Mouse (Mus musculus) neural tube, embryonic 14.5 days (tissue): ENCODE data around the gene Ift43. TPM values are rescaled to one million over a fixed set of nuclear protein-coding genes. Genes with fewer than 3 reads are reported as not detected.

Source experiments
- ATAC-seq: fragments of 200-750 bp; cut with Nextera tagmentation; 2 replicates; pipeline ENCODE4 v1.8.0; 2017; ENCODE audit warnings: low read depth, mild to moderate bottlenecking, moderate TSS enrichment, moderate library complexity
- H3K27ac ChIP-seq: fragments of 300-500 bp; sonication (generic); 2 replicates; pipeline ENCODE4 v1.5.1; 2014; ENCODE audit warnings: low read depth, mild to moderate bottlenecking, control low read depth, low read length, moderate library complexity, mixed read lengths
- H3K27me3 ChIP-seq: fragments of 300-500 bp; sonication (generic); 2 replicates; pipeline ENCODE4 v1.6.1; 2014; ENCODE audit warnings: low read length; ENCODE audit not compliant: control insufficient read depth, insufficient read depth
- H3K36me3 ChIP-seq: fragments of 300-500 bp; sonication (generic); 2 replicates; pipeline ENCODE4 v1.6.1; 2014; ENCODE audit warnings: low read length, mixed read lengths; ENCODE audit not compliant: control insufficient read depth, insufficient read depth
- H3K4me1 ChIP-seq: fragments of 300-500 bp; sonication (generic); 2 replicates; pipeline ENCODE4 v1.6.1; 2014; ENCODE audit warnings: low read length; ENCODE audit not compliant: control insufficient read depth, insufficient read depth
- H3K4me2 ChIP-seq: fragments of 300-500 bp; sonication (generic); 2 replicates; pipeline ENCODE4 v1.6.1; 2014; ENCODE audit warnings: mild to moderate bottlenecking, low read depth, low read length, control low read depth
- H3K4me3 ChIP-seq: fragments of 300-500 bp; sonication (generic); 2 replicates; pipeline ENCODE4 v1.5.1; 2014; ENCODE audit warnings: low read depth, low read length, control low read depth, mixed read lengths
- H3K9ac ChIP-seq: fragments of 300-500 bp; sonication (generic); replicated peaks from 2 replicates; pipeline ENCODE4 v1.6.1; 2014; ENCODE audit warnings: low read depth, mild to moderate bottlenecking, control low read depth, low read length, mixed read lengths
- H3K9me3 ChIP-seq: fragments of 300-500 bp; sonication (generic); 2 replicates; pipeline ENCODE4 v1.6.1; 2016; ENCODE audit warnings: low read length; ENCODE audit not compliant: control insufficient read depth
- WGBS: fragments of 180-500 bp; shearing (Covaris S2); extraction: QIAGEN DNeasy Blood & Tissue Kit; methylation state at CpG from one replicate; pipeline ENCODE4 v1.1.7; 2014; 5-methylcytosine and 5-hydroxymethylcytosine counted together
- polyA plus RNA-seq: library from polyadenylated mRNA; unstranded; fragments of >200 nt; fragmentation: Nextera tagmentation; extraction: Ambion mirVana; gene quantifications from 2 replicates; pipeline ENCODE4 v1.2.1, GENCODE M21; 2014

Gene Ift43
- polyA plus RNA-seq, 1 experiment from 2014 or later: 38.1 TPM

- H3K9ac ChIP-seq: no peak overlapping the region
Observed at GRCm38 (mm10) chr12:86104297-86104696, 22.0 kb downstream of the Ift43 start.

GRCm38 (mm10) chr12:86105546-86105945, 23.2 kb downstream of the Ift43 start:
- Histone ChIP-seq H3K36me3 (no peaks in the 10 kb centered on the region), H3K9ac (no peak overlapping the region), H3K4me3 (no peak overlapping the region), H3K4me1 (peaks cover 13% of the 10 kb centered on the region; the same call in 1 of the 2 replicates), H3K4me2 (no peak overlapping the region), H3K9me3 (no peaks in the 10 kb centered on the region), H3K27ac (no peak overlapping the region), H3K27me3 (no peaks in the 10 kb centered on the region)
- WGBS: 83% methylated on average over 7 of the region's 10 CpGs
- no peak for ATAC-seq

More at GRCm38 (mm10) chr12:86104297-86104696, 22.0 kb downstream of the Ift43 start:
- no peak for ATAC-seq
- 85% methylated on average over 11 of the region's 11 CpGs for WGBS
- no peaks in the 10 kb centered on the region for H3K9me3 ChIP-seq
- peaks cover 13% of the 10 kb centered on the region; the same call in 1 of the 2 replicates for H3K4me1 ChIP-seq
- no peak overlapping the region for H3K4me2 ChIP-seq
- H3K4me3 ChIP-seq: no peak overlapping the region
- H3K27me3 ChIP-seq: no peaks in the 10 kb centered on the region
- H3K36me3 ChIP-seq: no peaks in the 10 kb centered on the region
- H3K27ac ChIP-seq: no peak overlapping the region

GRCm38 (mm10) chr12:86106086-86106485, 23.7 kb downstream of the Ift43 start:
- Histone ChIP-seq H3K36me3 (no peaks in the 10 kb centered on the region), H3K9me3 (no peaks in the 10 kb centered on the region), H3K9ac (no peak overlapping the region), H3K27me3 (no peaks in the 10 kb centered on the region), H3K4me2 (no peak overlapping the region), H3K4me3 (no peak overlapping the region), H3K27ac (no peak overlapping the region), H3K4me1 (peaks cover 13% of the 10 kb centered on the region; the same call in 1 of the 2 replicates)
- WGBS: 94% methylated on average over 9 of the region's 9 CpGs
- ATAC-seq: no peak

DNA sequence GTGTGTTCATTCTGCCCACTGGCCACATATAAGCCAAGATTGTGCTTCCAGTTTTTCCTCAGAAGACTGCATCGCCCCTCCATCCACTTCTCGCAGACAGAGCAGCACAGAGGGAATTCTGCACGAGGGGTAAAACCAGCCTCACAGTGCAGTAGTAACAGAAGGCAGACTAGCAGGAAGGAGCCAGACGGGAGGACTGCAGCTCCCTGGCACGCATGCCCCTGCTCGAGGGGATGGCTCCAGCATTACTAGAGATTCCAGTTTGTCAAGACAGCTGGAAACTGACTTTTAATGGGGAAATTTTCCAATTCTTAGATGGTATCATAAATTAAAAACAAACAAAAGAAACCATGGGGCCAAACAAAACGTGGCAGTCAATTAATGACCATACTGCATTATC, 25.3 kb downstream of the Ift43 start:
- Histone ChIP-seq H3K9ac (no peak overlapping the region), H3K9me3 (no peaks in the 10 kb centered on the region), H3K27ac (no peak overlapping the region), H3K27me3 (no peaks in the 10 kb centered on the region), H3K36me3 (no peaks in the 10 kb centered on the region), H3K4me2 (no peak overlapping the region), H3K4me3 (no peak overlapping the region), H3K4me1 (peaks cover 12% of the 10 kb centered on the region; the same call in 1 of the 2 replicates)
- ATAC-seq: no peak
- 73% methylated on average over 7 of the region's 7 CpGs for WGBS

DNA sequence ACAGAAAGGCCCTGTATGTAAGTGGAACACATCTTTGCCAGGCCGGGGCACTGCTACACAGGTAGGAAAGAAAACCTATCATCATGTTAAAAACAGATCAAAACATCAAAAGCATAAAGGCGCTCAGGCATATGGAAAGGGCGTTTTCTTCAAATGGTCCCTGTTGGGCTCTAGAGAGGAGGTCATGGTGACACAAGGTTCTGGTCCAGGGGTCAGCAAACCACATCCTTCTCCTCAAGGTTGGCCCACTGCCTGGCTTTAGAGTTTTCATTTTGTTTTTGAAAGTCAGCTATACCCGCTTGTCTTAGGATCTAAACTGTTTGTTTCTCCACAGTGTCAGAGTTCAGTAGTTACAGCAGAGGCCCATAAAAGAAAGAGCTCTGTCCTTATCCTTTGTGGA, 27.2 kb downstream of the Ift43 start:
- no peaks in the 10 kb centered on the region for H3K4me1 ChIP-seq
- no peaks in the 10 kb centered on the region for H3K9me3 ChIP-seq
- WGBS: 85% methylated on average over 4 of the region's 4 CpGs
- H3K27me3 ChIP-seq: no peaks in the 10 kb centered on the region
- ATAC-seq: no peak
- no peak overlapping the region for H3K9ac ChIP-seq
- H3K27ac ChIP-seq: no peak overlapping the region
- no peak overlapping the region for H3K4me3 ChIP-seq
- no peaks in the 10 kb centered on the region for H3K36me3 ChIP-seq
- H3K4me2 ChIP-seq: no peak overlapping the region

DNA sequence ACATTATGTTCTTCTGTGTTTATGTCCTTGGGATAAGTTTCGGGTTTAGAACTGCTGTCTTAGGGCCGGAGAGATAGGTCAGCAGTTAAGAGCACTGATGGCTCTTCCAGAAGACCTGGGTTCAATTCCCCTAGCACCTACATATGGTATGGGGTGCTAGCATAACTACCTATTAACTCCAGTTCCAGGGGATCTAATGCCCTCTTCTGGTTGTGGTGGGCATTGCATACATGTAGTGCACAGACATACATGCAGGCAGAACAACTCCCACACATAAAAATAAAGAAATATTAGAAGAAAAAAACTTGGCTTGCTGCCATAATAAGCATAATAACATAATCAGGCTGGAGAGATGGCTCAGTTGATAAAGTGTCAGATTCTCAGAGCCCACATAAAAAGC, 28.3 kb downstream of the Ift43 start:
- Histone ChIP-seq H3K4me1 (no peaks in the 10 kb centered on the region), H3K4me2 (no peak overlapping the region), H3K36me3 (no peaks in the 10 kb centered on the region), H3K9me3 (no peaks in the 10 kb centered on the region), H3K27me3 (no peaks in the 10 kb centered on the region), H3K27ac (no peak overlapping the region), H3K4me3 (no peak overlapping the region), H3K9ac (no peak overlapping the region)
- WGBS: 95% methylated on average over 2 of the region's 2 CpGs
- ATAC-seq: no peak

DNA sequence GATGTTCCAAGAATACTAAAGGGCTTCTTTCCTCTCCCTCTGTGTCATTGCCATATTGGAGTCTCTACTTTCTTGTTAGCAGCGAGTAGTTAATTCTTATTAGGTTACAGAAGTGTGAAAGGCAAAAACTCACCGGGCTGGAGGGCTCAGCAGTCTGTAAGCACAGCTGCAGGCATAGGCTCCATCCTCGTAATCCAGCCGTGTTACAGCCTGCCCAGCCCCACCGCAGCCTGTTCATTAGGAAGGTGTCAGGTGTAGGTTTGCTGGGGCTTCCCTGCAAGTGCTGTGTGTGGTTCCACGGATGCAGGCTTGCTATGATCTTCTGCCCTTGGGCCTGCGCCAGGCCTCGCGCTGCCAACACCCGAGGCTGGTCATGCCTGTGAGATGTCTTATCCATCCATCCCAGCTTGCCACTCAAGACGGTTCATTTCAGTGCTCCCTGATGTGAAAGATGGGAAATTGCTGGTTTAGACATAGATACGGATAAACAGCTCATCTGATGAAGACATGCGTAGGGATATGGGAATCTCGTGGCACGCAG, 34.0 kb downstream of the Ift43 start:
- H3K9me3 ChIP-seq: no peaks in the 10 kb centered on the region
- 74% methylated on average over 15 of the region's 15 CpGs for WGBS
- no peak overlapping the region for H3K27ac ChIP-seq
- ATAC-seq: no peak
- no peak overlapping the region for H3K4me2 ChIP-seq
- H3K27me3 ChIP-seq: no peaks in the 10 kb centered on the region
- H3K4me3 ChIP-seq: no peak overlapping the region
- no peak overlapping the region for H3K9ac ChIP-seq
- no peaks in the 10 kb centered on the region for H3K36me3 ChIP-seq
- H3K4me1 ChIP-seq: no peaks in the 10 kb centered on the region

DNA sequence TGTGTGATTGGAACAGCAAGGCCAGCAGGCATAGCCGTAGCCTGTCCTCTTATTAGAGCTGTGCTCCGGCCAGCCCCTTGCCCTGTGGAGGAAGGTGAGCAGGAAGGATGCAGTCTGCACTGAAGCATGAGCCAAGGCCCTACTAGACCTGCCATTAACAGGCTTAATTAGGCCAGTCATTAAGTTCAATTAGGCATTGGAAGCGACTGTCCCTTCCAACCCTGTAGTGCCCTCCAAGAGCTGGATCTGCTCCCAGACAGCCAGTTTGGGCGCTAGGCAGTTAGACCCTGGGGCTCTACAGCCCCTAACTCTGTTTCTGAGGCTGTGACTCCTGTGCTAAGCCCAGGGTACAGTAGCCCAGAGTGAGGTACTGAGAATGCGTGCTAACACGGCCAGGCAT, 41.7 kb downstream of the Ift43 start:
- Histone ChIP-seq H3K9me3 (no peaks in the 10 kb centered on the region), H3K36me3 (no peaks in the 10 kb centered on the region), H3K4me3 (no peak overlapping the region), H3K4me2 (no peak overlapping the region), H3K27me3 (no peaks in the 10 kb centered on the region), H3K9ac (no peak overlapping the region), H3K27ac (no peak overlapping the region), H3K4me1 (no peaks in the 10 kb centered on the region)
- ATAC-seq: no peak
- 72% methylated on average over 6 of the region's 6 CpGs for WGBS

GRCm38 (mm10) chr12:86128122-86128521, 45.8 kb downstream of the Ift43 start:
- Histone ChIP-seq H3K27me3 (no peaks in the 10 kb centered on the region), H3K9me3 (no peaks in the 10 kb centered on the region), H3K27ac (no peak overlapping the region), H3K4me3 (no peak overlapping the region), H3K4me2 (no peak overlapping the region), H3K4me1 (no peaks in the 10 kb centered on the region), H3K36me3 (no peaks in the 10 kb centered on the region), H3K9ac (no peak overlapping the region)
- ATAC-seq: no peak
- WGBS: 86% methylated on average over 6 of the region's 6 CpGs
